9 mouse cellular contexts compared by ENCODE assay signal in genomic region chr3:87859813-87860212, GRCm38 (mm10). TPM values are rescaled to one million over a fixed set of nuclear protein-coding genes. Genes with fewer than 3 reads are reported as not detected.
DNase-seq lines count a peak whose midpoint lies in the region; ATAC-seq and TF ChIP-seq lines count a peak whose summit lies in the region.
"Had no signal": no experiment of that assay in that cellular context is flagged by ENCODE, and none has a peak within 500 bp of the region (broad histone marks: within the 10 kb centered on the region; RNA-seq: fewer than 3 reads in every experiment).

No protein-coding gene starts in this region.

- H3K4me3 ChIP-seq in gastrocnemius, adult 2 months, result no peak overlapping the region
- no peak overlapping the region for H3K4me3 ChIP-seq in limb, embryonic 11.5 days (ENCODE audit: low read depth, low read length)
- H3K4me3 ChIP-seq: heart, embryonic 13.5 days had no signal

- CTCF ChIA-PET in Patski (lab: Charles Lee), result interaction anchor here (0.7 to 7.6 kb wide), 15 partner anchors 8 to 104 kb away, joined by 3 to 40 read pairs (median 5); partner anchors contain the start of genes Ntrk1 and Prcc

- peak; percentile 68 for DNase-seq in A20 (ENCODE audit: low read depth, low spot score)
- peak; percentile 58 for DNase-seq in Patski (ENCODE audit: low read depth, low spot score)
- DNase-seq in cerebellum, postnatal 25 days, result peak; percentile 37 to 71
- peak; percentile 52 for DNase-seq in gastrocnemius, adult 2 months
- DNase-seq in kidney, adult 8-10 months, result peak; percentile 55 to 71
- peak; percentile 66 for DNase-seq in limb, embryonic 11.5 days (ENCODE audit: low spot score)
- DNase-seq in neural tube, embryonic 10.5 days (ENCODE audit: extremely low spot score, low spot score), result peak; percentile 42
- DNase-seq in testis, postnatal 10 days (ENCODE audit: low spot score), result peak; percentile 75

- intact Hi-C loops in gastrocnemius, adult 2 months (cut with DNase I), result no loop called here

- no peaks in the 10 kb centered on the region for H3K9me3 ChIP-seq in limb, embryonic 11.5 days (ENCODE audit: control insufficient read depth, low read length)
- H3K9me3 ChIP-seq: heart, embryonic 13.5 days had no signal

- peaks cover 24% of the 10 kb centered on the region for H3K36me3 ChIP-seq in limb, embryonic 11.5 days (ENCODE audit: control insufficient read depth, insufficient read depth, low read length)

- H3K4me1 ChIP-seq in limb, embryonic 11.5 days (ENCODE audit: control insufficient read depth, insufficient read depth, low read length), result no peaks in the 10 kb centered on the region
- H3K4me1 ChIP-seq: heart, embryonic 13.5 days had no signal

- no peak for TF ChIP-seq CTCF in Patski (IDR thresholded peaks at IDR 0.05)
- TF ChIP-seq CTCF in gastrocnemius, adult 2 months (IDR thresholded peaks at IDR 0.05), result peak; percentile 86

- 0 out of 2 replicates have a peak overlapping the region, but pooled peaks have one; percentile 48 for H3K27ac ChIP-seq in gastrocnemius, adult 2 months
- no peak overlapping the region for H3K27ac ChIP-seq in limb, embryonic 11.5 days (replicated peaks; ENCODE audit: low read depth, low read length)
- H3K27ac ChIP-seq: heart, embryonic 13.5 days had no signal

- in situ Hi-C loops in Patski (cut with MboI; ENCODE audit: low pct_unique_long_range_greater_than_20kb), result no loop called here

- 41% methylated on average over 3 of the region's 3 CpGs for WGBS in limb, embryonic 11.5 days

- H3K4me2 ChIP-seq in limb, embryonic 11.5 days (ENCODE audit: low read depth, severe bottlenecking), result no peak overlapping the region
- H3K4me2 ChIP-seq: heart, embryonic 13.5 days had no signal

- POLR2A ChIA-PET in Patski (lab: Charles Lee), result interaction anchor here (0.5 to 1.0 kb wide), 2 partner anchors 11 to 408 kb away, joined by 3 read pairs; no protein-coding TSS in a partner anchor

- no peaks in the 10 kb centered on the region for H3K27me3 ChIP-seq in Patski
- H3K27me3 ChIP-seq in limb, embryonic 11.5 days (ENCODE audit: control insufficient read depth, insufficient read depth, low read length), result no peaks in the 10 kb centered on the region
- H3K27me3 ChIP-seq: heart, embryonic 13.5 days had no signal

- H3K9ac ChIP-seq in limb, embryonic 11.5 days (ENCODE audit: low read length), result no peak overlapping the region
- H3K9ac ChIP-seq: heart, embryonic 13.5 days had no signal

- ATAC-seq in Patski, result peak; percentile 68
- no peak for ATAC-seq in limb, embryonic 11.5 days (ENCODE audit: insufficient number of reproducible peaks, low FRiP score, low TSS enrichment, low read depth)

RNA-seq across cellular contexts. Expression of gene Sh2d2a, which starts 13.3 kb away (rescaled TPM):
- polyA plus RNA-seq in Patski (2021), result not detected
- total RNA-seq in gastrocnemius, adult 2 months (2021), result not detected
- not detected in 2 replicates for polyA plus RNA-seq in limb, embryonic 11.5 days (2014; fragmentation: Nextera tagmentation; extraction: Ambion mirVana)

RNA-seq across cellular contexts. Expression of gene Prcc, which starts 25.6 kb away (rescaled TPM):
- polyA plus RNA-seq in Patski (2021), result 72.2 TPM
- 10 to 100 TPM; 45.5 to 52.8 TPM for total RNA-seq in gastrocnemius, adult 2 months (2021)
- polyA plus RNA-seq in limb, embryonic 11.5 days (2014; fragmentation: Nextera tagmentation; extraction: Ambion mirVana), result 24.1 and 24.4 TPM in 2 replicates

RNA-seq across cellular contexts. Expression of gene Pear1, which starts 35.7 kb away (rescaled TPM):
- polyA plus RNA-seq in Patski (2021), result 2.8 TPM
- total RNA-seq in gastrocnemius, adult 2 months (2021), result 1 to 10 TPM; 6.3 to 8.4 TPM
- polyA plus RNA-seq in limb, embryonic 11.5 days (2014; fragmentation: Nextera tagmentation; extraction: Ambion mirVana), result 9.4 and 11.3 TPM in 2 replicates

RNA-seq across cellular contexts. Expression of gene Hdgf, which starts 46.3 kb away (rescaled TPM):
- 503 TPM for polyA plus RNA-seq in Patski (2021)
- total RNA-seq in gastrocnemius, adult 2 months (2021), result 100 to 1,000 TPM; 212 to 228 TPM
- polyA plus RNA-seq in limb, embryonic 11.5 days (2014; fragmentation: Nextera tagmentation; extraction: Ambion mirVana), result 305 and 311 TPM in 2 replicates

RNA-seq across cellular contexts. Expression of gene Mrpl24, which starts 59.5 kb away (rescaled TPM):
- 166 TPM for polyA plus RNA-seq in Patski (2021)
- total RNA-seq in gastrocnemius, adult 2 months (2021), result 10 to 100 TPM; 44.1 to 50.2 TPM
- polyA plus RNA-seq in limb, embryonic 11.5 days (2014; fragmentation: Nextera tagmentation; extraction: Ambion mirVana), result 76.2 and 76.8 TPM in 2 replicates
